Mouse (Mus musculus) intestine, embryonic 16.5 days (tissue): ENCODE data around the gene Cadps. TPM values are rescaled to one million over a fixed set of nuclear protein-coding genes. Genes with fewer than 3 reads are reported as not detected.

Experiments
- ATAC-seq: fragments of 200-750 bp; cut with Nextera tagmentation; 2 replicates; pipeline ENCODE4 v1.8.0; 2017; ENCODE audit warnings: moderate TSS enrichment, moderate library complexity
- H3K27ac ChIP-seq: fragments of 300-500 bp; sonication (generic); 2 replicates; pipeline ENCODE4 v1.5.1; 2014; ENCODE audit warnings: mild to moderate bottlenecking, low read length
- H3K27me3 ChIP-seq: fragments of 300-500 bp; sonication (generic); replicated peaks from 2 replicates; pipeline ENCODE4 v1.6.1; 2014; ENCODE audit warnings: low read length, control low read depth, mixed read lengths; ENCODE audit not compliant: control insufficient read depth, insufficient read depth
- H3K36me3 ChIP-seq: fragments of 300-500 bp; sonication (generic); 2 replicates; pipeline ENCODE4 v1.6.1; 2014; ENCODE audit warnings: low read length, control low read depth; ENCODE audit not compliant: control insufficient read depth, insufficient read depth
- H3K4me1 ChIP-seq: fragments of 300-500 bp; sonication (generic); 2 replicates; pipeline ENCODE4 v1.6.1; 2014; ENCODE audit warnings: low read length, control low read depth, mixed read lengths; ENCODE audit not compliant: control insufficient read depth, insufficient read depth
- H3K4me2 ChIP-seq: fragments of 300-500 bp; sonication (generic); 2 replicates; pipeline ENCODE4 v1.6.1; 2014; ENCODE audit warnings: low read depth, low read length, control low read depth
- H3K4me3 ChIP-seq: fragments of 300-500 bp; sonication (generic); 2 replicates; pipeline ENCODE4 v1.5.1; 2014; ENCODE audit warnings: mild to moderate bottlenecking, low read length
- H3K9ac ChIP-seq: fragments of 300-500 bp; sonication (generic); 2 replicates; pipeline ENCODE4 v1.6.1; 2014; ENCODE audit warnings: low read depth, low read length
- H3K9me3 ChIP-seq: fragments of 300-500 bp; sonication (generic); 2 replicates; pipeline ENCODE4 v1.6.1; 2016; ENCODE audit warnings: low read length, control low read depth; ENCODE audit not compliant: control insufficient read depth
- WGBS: fragments of 180-500 bp; shearing (Covaris S2); extraction: QIAGEN DNeasy Blood & Tissue Kit; methylation state at CpG from one replicate; pipeline ENCODE4 v1.1.7; 2014; 5-methylcytosine and 5-hydroxymethylcytosine counted together
- polyA plus RNA-seq: library from polyadenylated mRNA; unstranded; fragments of >200 nt; fragmentation: Nextera tagmentation; extraction: Ambion mirVana; gene quantifications from 2 replicates; pipeline ENCODE4 v1.2.1, GENCODE M21; 2015

Gene Cadps
- polyA plus RNA-seq, 1 experiment from 2014 or later = 2.6 TPM

DNA sequence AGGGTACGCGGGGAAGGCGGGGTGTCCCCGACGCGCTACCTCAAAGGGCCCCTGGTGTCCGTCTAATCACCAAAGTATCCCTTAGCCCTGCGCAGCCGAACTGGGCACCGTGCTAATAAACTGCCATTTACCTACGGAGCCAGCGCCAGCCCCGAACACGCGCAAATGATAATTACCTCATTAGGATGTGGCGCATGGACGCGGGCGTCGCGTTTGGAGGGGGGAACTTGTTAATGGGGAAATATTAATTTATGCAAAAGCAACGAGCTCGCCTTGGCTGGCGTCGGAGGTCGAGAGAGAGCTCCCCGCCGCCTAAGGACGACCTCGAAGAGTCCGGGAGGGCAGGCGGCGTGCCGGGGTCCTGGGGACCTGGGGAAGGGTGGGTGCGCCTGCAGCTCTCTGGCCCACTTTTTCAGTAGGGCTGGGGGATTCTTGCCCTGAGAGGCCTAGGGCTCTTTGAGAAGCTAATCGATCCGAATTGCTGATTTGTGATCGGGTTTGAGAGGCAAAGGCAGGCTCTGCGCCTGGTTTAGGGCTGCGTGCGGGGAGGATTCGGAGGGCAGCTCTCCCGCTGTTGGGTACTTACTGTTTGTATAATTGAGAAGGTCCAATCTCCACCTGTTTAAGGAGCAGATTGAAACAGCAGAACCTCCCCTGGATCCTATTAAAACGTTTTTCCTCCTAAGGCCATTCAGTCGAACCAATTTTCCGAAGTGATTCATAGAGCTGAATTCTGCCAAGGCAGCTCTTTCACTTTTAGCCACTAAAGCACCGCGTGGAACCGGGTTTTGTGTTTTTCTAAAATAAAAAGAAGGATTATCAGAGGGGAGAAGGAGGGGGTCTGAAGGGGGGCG lies 476.6 kb downstream of the Cadps start:
- WGBS = under 1% methylated on average over 50 of the region's 50 CpGs
- H3K27me3 ChIP-seq = peaks cover 93% of the 10 kb centered on the region
- H3K4me1 ChIP-seq = no peaks in the 10 kb centered on the region; the same call in 1 of the 2 replicates
- H3K9me3 ChIP-seq = no peaks in the 10 kb centered on the region
- H3K9ac ChIP-seq = no peak overlapping the region
- H3K4me2 ChIP-seq = peak overlapping the region; percentile 25; the same call in 1 of the 2 replicates
- H3K4me3 ChIP-seq = peak overlapping the region; percentile 18
- no peak for ATAC-seq
- H3K27ac ChIP-seq = no peak overlapping the region
- no peaks in the 10 kb centered on the region for H3K36me3 ChIP-seq

GRCm38 (mm10) chr14:12345241-12345921 lies 477.5 kb downstream of the Cadps start:
- Histone ChIP-seq H3K27me3 (peaks cover 94% of the 10 kb centered on the region), H3K4me2 (0 out of 2 replicates have a peak overlapping the region, but pooled peaks have one; percentile 7), H3K9me3 (no peaks in the 10 kb centered on the region), H3K27ac (no peak overlapping the region), H3K9ac (no peak overlapping the region), H3K4me3 (peak overlapping the region; percentile 8; the same call in 1 of the 2 replicates), H3K4me1 (peaks cover 3% of the 10 kb centered on the region; the same call in 1 of the 2 replicates), H3K36me3 (no peaks in the 10 kb centered on the region)
- no peak for ATAC-seq
- under 1% methylated on average over 40 of the region's 40 CpGs for WGBS

DNA sequence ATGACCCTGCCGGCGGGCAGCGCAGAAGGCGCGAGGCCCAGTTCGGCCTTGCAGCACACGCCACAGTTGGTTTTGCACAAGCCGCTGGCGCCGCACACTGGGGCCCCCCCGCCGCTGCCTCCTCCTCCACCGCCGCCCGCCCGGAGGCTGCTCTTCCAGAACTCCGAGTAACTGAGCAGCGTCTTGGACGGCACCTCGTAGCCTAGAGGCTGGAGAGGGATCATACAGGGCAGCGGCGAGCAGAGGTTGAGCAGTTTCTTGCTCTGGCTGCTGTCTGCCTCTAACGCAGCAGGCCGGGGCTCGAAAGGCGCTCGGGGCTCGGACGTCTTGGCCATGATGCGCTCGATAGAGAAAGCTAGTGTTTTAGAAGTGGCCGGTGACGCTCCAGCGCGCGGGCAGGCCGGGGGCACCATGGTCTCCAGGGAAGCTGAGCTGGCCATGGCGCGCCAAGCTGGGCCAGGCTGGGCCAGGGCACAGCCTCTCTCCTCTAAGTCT lies 478.1 kb downstream of the Cadps start:
- Histone ChIP-seq H3K9me3 (no peaks in the 10 kb centered on the region), H3K4me3 (peak overlapping the region; percentile 8; the same call in 1 of the 2 replicates), H3K36me3 (no peaks in the 10 kb centered on the region), H3K4me2 (0 out of 2 replicates have a peak overlapping the region, but pooled peaks have one; percentile 7), H3K27ac (no peak overlapping the region), H3K9ac (no peak overlapping the region), H3K27me3 (peaks cover 97% of the 10 kb centered on the region), H3K4me1 (peaks cover 3% of the 10 kb centered on the region; the same call in 1 of the 2 replicates)
- WGBS = under 1% methylated on average over 39 of the region's 39 CpGs
- no peak for ATAC-seq

DNA sequence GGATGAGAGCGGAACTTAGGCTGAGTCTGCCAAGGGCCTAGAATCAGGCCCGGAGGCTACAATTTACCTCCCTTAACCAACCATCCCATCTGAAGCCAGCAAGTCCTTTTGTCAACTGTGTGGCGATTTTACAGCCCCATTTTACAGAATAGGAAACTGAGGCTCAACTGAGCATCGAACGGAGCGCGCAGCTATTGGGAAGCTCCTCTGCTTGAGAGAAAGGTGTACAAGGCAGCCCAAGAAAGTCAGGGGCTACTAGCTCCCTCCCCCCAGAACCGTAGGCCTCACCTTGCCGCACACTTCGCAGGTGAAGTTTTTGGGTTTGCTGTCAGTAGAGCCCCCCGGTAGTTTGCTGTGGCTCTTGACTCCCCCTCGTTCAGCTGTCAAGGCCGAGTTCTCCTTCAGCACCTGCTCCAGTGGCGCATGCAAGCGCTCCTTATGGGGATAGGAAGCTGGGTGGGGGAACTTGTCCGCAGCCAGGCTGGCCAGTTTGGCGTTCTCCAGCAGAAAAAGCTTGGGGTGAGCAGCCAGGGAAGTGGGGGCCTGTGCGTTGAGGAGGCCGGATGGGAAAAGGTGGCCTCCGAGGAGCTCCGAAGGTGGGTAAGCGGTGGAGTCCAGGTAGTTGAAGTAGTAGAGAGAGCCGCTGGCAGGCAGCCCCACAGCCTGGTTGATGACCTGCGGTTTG lies 478.7 kb downstream of the Cadps start:
- 5% methylated on average over 24 of the region's 24 CpGs for WGBS
- H3K4me2 ChIP-seq = 0 out of 2 replicates have a peak overlapping the region, but pooled peaks have one; percentile 7

GRCm38 (mm10) chr14:12343451-12343941 lies 479.4 kb downstream of the Cadps start:
- H3K9ac ChIP-seq = no peak overlapping the region
- no peak for ATAC-seq
- no peak overlapping the region for H3K27ac ChIP-seq
- no peak overlapping the region for H3K4me3 ChIP-seq
- peaks cover 3% of the 10 kb centered on the region; the same call in 1 of the 2 replicates for H3K4me1 ChIP-seq
- H3K9me3 ChIP-seq = no peaks in the 10 kb centered on the region
- H3K27me3 ChIP-seq = peaks cover 94% of the 10 kb centered on the region
- WGBS = 1% methylated on average over 20 of the region's 20 CpGs
- H3K4me2 ChIP-seq = no peak overlapping the region
- no peaks in the 10 kb centered on the region for H3K36me3 ChIP-seq

More for the DNA sequence above, 478.7 kb downstream of the Cadps start:
- Histone ChIP-seq H3K36me3 (no peaks in the 10 kb centered on the region), H3K4me1 (peaks cover 3% of the 10 kb centered on the region; the same call in 1 of the 2 replicates), H3K9me3 (no peaks in the 10 kb centered on the region), H3K4me3 (peak overlapping the region; percentile 8; the same call in 1 of the 2 replicates), H3K9ac (no peak overlapping the region), H3K27ac (no peak overlapping the region), H3K27me3 (peaks cover 96% of the 10 kb centered on the region)
- no peak for ATAC-seq

DNA sequence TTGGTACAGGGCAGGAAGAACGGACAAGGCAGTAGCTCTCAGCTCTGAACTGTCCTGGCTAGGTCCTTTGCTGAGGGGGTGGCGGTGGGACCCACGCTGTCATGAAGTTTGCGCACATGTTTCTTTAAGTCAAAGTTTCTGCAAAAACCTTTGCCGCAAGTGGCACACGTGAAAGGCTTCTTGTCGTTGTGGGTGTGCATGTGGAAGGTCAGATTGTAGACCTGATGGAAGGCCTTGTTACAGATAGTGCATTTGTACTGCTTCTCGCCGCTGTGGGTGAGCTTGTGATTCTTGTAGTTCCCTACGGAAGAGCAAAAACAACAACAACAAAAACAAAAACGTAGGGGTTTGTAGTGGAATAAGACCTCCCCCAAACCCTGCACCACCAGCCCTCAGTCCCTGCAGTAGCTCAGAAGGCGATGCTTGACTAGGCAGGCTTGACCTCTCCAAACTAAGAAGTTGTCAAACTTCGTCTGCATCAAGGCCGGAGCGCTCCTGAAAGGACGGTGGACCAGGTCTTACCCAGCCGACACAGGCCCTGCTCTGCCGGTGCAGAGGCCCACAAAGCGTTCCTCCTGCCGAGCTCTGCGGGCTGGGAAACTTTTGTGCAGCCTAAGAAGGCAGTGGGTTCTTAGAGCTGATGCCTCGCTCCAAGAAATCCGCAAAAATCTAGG lies 480.3 kb downstream of the Cadps start:
- H3K36me3 ChIP-seq = no peaks in the 10 kb centered on the region
- H3K4me2 ChIP-seq = no peak overlapping the region
- H3K27ac ChIP-seq = no peak overlapping the region
- peaks cover 95% of the 10 kb centered on the region for H3K27me3 ChIP-seq
- peaks cover 3% of the 10 kb centered on the region; the same call in 1 of the 2 replicates for H3K4me1 ChIP-seq
- H3K4me3 ChIP-seq = no peak overlapping the region
- H3K9ac ChIP-seq = no peak overlapping the region
- no peaks in the 10 kb centered on the region for H3K9me3 ChIP-seq
- ATAC-seq = no peak
- 2% methylated on average over 23 of the region's 23 CpGs for WGBS

DNA sequence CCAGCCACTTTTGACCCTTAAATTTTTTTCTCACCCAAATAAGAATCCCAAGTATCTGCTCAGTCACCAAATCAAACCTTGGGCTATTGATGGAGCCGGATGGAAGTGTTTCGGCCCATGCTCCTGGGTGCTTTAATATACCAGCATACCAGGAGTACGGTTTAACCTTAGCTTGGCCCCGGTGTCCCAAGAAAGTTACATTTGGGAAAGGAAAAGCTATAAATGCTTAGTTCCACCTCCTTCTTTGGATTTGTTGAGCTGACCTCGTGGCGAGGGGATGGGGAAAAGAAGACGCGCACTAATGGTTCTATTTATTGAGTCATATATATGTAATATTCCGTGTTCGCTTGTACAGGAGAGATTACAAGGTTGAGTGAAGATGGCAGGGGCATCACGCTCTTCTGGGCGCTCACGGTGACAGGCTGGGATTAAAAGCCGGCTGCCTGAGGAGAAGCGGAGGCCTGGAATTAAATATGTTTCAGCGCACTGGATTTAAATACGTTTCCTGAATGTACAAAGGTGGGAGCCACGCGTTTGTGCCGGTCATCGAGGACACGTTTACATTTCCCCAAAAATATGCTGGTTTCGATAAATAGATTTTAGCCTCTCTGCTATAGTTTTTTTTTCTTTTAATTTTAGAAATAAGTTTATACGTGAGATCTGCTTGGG lies 481.0 kb downstream of the Cadps start:
- Histone ChIP-seq H3K4me2 (no peak overlapping the region), H3K9ac (no peak overlapping the region), H3K4me1 (peaks cover 3% of the 10 kb centered on the region; the same call in 1 of the 2 replicates), H3K27me3 (peaks cover 93% of the 10 kb centered on the region), H3K4me3 (no peak overlapping the region), H3K27ac (no peak overlapping the region), H3K36me3 (no peaks in the 10 kb centered on the region), H3K9me3 (no peaks in the 10 kb centered on the region)
- 5% methylated on average over 24 of the region's 24 CpGs for WGBS
- ATAC-seq = no peak
